Mouse (Mus musculus) heart, adult 2 months (tissue): Measurements from ENCODE around the gene Hcar1. TPM values are rescaled to one million over a fixed set of nuclear protein-coding genes. Genes with fewer than 3 reads are reported as not detected.

ENCODE experiments used
- DNase-seq, 2 experiments: peaks; one replicate each; pipeline ENCODE4 v3.0.0; 2021
- H3K27ac ChIP-seq: fragments of 200-600 bp; 2 replicates; pipeline ENCODE4 v1.8.1; 2022
- H3K27me3 ChIP-seq: fragments of 200-500 bp; 2 replicates; pipeline ENCODE4 v1.6.1; 2012; ENCODE audit warnings: mild to moderate bottlenecking, low read length, inconsistent platforms, mixed read lengths; ENCODE audit not compliant: control insufficient read depth, insufficient read depth
- H3K36me3 ChIP-seq: fragments of 200-500 bp; 2 replicates; pipeline ENCODE4 v1.6.1; 2012; ENCODE audit warnings: low read length, inconsistent platforms; ENCODE audit not compliant: control insufficient read depth, insufficient read depth
- H3K4me1 ChIP-seq: fragments of 200-500 bp; 2 replicates; pipeline ENCODE4 v1.6.1; 2011; ENCODE audit warnings: low read length; ENCODE audit not compliant: control insufficient read depth, insufficient read depth
- H3K4me3 ChIP-seq: fragments of 200-600 bp; 2 replicates; pipeline ENCODE4 v1.8.1; 2022
- H3K79me2 ChIP-seq: fragments of 200-500 bp; replicated peaks from 2 replicates; pipeline ENCODE4 v1.6.1; 2012; ENCODE audit warnings: mild to moderate bottlenecking, inconsistent platforms, low read length, moderate library complexity, mixed read lengths; ENCODE audit not compliant: control insufficient read depth, insufficient read depth
- H3K9ac ChIP-seq: fragments of 200-500 bp; 2 replicates; pipeline ENCODE4 v1.6.1; 2012; ENCODE audit warnings: low read depth, mild to moderate bottlenecking, control low read depth, inconsistent platforms, low read length, mixed read lengths
- CTCF ChIP-seq: fragments of 200-600 bp; IDR thresholded peaks from 2 replicates; pipeline ENCODE4 v1.8.1; 2022; ENCODE audit warnings: antibody characterized with exemption, mild to moderate bottlenecking, moderate library complexity
- EP300 ChIP-seq: fragments of 200-500 bp; IDR thresholded peaks from 2 replicates; pipeline ENCODE4 v1.6.1; 2011; ENCODE audit warnings: low read depth, low read length, control low read depth; ENCODE audit not compliant: insufficient read depth
- POLR2A ChIP-seq: fragments of 200-500 bp; IDR thresholded peaks from 2 replicates; pipeline ENCODE4 v1.6.1; 2011; ENCODE audit warnings: mild to moderate bottlenecking, low read depth, low read length, control low read depth; ENCODE audit not compliant: insufficient read depth
- WGBS: fragments of 180-500 bp; shearing (Covaris S2); methylation state at CpG from one replicate; pipeline ENCODE4 v1.1.7; 2018; 5-methylcytosine and 5-hydroxymethylcytosine counted together
- intact Hi-C: fragments of 180-260 bp; cut with DNase I; formaldehyde crosslinking; loops from one replicate; pipeline ENCODE4 v1.15.1; 2025
- long read RNA-seq: library from polyadenylated mRNA; stranded (forward); transcript quantifications from one replicate; pipeline ENCODE4 v2.0.0, GENCODE M21; 2021
- polyA plus RNA-seq: library from polyadenylated mRNA; depleted of rRNA; stranded (reverse); fragments of >200 nt; gene quantifications from 2 replicates; pipeline ENCODE4 v1.2.3, GENCODE M21; 2012; rRNA removed
- total RNA-seq, 2 experiments: library from RNA; stranded (reverse); gene quantifications; 2 replicates each; pipeline ENCODE4 v1.2.3; 2021

Gene Hcar1
- under 1 TPM; 0.55 to 0.57 TPM for total RNA-seq
- 2.0 and 3.0 TPM in 2 replicates for polyA plus RNA-seq
- long read RNA-seq: 0 reads

DNA sequence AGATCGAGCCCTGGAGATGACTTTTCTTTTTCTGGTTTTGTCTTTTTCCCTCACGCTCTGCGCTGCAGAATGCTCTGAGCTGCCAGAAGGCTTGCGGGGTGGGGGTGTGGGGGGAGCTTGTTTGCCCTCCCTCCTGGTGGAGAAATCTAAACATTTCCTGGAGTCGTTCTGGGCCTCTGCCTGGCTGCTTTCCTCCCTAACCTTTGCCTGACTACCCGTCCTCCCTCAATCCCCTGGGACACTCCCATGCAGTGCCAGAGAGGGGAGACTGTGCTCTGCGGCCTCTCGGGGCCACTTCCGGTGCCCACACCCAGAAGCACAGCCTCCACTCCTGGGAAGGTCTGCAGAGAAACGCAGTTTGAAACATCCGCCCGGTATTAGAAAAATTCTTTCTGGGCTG lies at the start of gene Hcar1:
Hcar1 (minus strand) TSS at position 93 of the 400 bp plus-strand sequence.
- Histone ChIP-seq H3K27ac (peak within 1 kb of the TSS; percentile 26; the same call in 1 of the 2 replicates), H3K36me3 (no peaks in the 10 kb centered on the region), H3K79me2 (no peaks in the 10 kb centered on the region), H3K27me3 (no peaks in the 10 kb centered on the region), H3K4me3 (peak within 1 kb of the TSS; percentile 31), H3K4me1 (no peaks in the 10 kb centered on the region; the same call in 1 of the 2 replicates), H3K9ac (peak within 1 kb of the TSS; percentile 41)
- DNase-seq: peak; percentile 33 to 38
- 32% methylated on average over 12 of the region's 12 CpGs for WGBS
- TF ChIP-seq EP300 (no peak), CTCF (no peak), POLR2A (no peak)
- intact Hi-C loops: no loop called here

- Histone ChIP-seq H3K4me3 (no peak within 1 kb of the TSS), H3K27ac (no peak within 1 kb of the TSS), H3K79me2 (no peaks in the 10 kb centered on the region), H3K27me3 (no peaks in the 10 kb centered on the region), H3K36me3 (no peaks in the 10 kb centered on the region; the same call in 1 of the 2 replicates), H3K4me1 (peaks cover 2% of the 10 kb centered on the region), H3K9ac (no peak within 1 kb of the TSS)
- intact Hi-C loops: no loop called here
- WGBS: 91% methylated on average over 9 of the region's 9 CpGs
- no peak for TF ChIP-seq POLR2A
- TF ChIP-seq CTCF: no peak
- no peak for TF ChIP-seq EP300
- DNase-seq: no peak
These were observed 47.3 kb upstream of the Hcar1 start, which contains the start of gene Gm43518 for GRCm38 (mm10) chr5:123927118-123927517. TSS of gene Gm43518 (plus strand) at chr5:123927418.

DNA sequence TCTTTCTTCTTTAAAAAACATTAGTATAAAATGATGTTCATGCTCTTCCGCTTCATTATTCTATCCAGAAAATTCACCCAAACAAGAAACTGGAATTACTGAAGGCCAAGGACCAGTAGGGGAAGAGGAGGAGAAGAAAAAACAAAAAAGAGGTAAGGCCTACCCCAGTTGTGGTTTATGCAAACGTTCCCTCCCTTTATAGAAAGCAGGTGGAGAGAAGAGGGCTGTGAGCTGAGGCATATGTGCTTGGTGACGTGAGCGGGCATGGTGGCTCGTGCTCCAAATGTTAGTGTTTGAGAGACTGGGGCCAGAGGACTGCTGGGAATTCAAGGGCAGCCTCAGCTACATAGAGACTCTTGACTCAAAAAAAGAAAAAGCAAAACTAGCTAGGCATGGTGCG lies 42.3 kb upstream of the Hcar1 start:
- Histone ChIP-seq H3K4me1 (no peaks in the 10 kb centered on the region), H3K36me3 (no peaks in the 10 kb centered on the region), H3K79me2 (no peaks in the 10 kb centered on the region), H3K9ac (no peak overlapping the region), H3K4me3 (no peak overlapping the region), H3K27me3 (no peaks in the 10 kb centered on the region), H3K27ac (no peak overlapping the region)
- intact Hi-C loops: no loop called here
- no peak for TF ChIP-seq EP300
- no peak for TF ChIP-seq POLR2A
- TF ChIP-seq CTCF: no peak
- WGBS: 89% methylated on average over 6 of the region's 6 CpGs
- no peak for DNase-seq

GRCm38 (mm10) chr5:123914852-123915251 lies 35.0 kb upstream of the Hcar1 start:
- H3K9ac ChIP-seq: no peak overlapping the region
- 78% methylated on average over 3 of the region's 3 CpGs for WGBS
- TF ChIP-seq EP300 (no peak), POLR2A (no peak), CTCF (no peak)
- intact Hi-C loops: no loop called here
- peaks cover 2% of the 10 kb centered on the region for H3K4me1 ChIP-seq
- H3K4me3 ChIP-seq: no peak overlapping the region
- no peak overlapping the region for H3K27ac ChIP-seq
- no peaks in the 10 kb centered on the region for H3K27me3 ChIP-seq
- DNase-seq: no peak
- peaks cover 2% of the 10 kb centered on the region for H3K36me3 ChIP-seq
- peaks cover under 1% of the 10 kb centered on the region; the same call in 1 of the 2 replicates for H3K79me2 ChIP-seq

DNA sequence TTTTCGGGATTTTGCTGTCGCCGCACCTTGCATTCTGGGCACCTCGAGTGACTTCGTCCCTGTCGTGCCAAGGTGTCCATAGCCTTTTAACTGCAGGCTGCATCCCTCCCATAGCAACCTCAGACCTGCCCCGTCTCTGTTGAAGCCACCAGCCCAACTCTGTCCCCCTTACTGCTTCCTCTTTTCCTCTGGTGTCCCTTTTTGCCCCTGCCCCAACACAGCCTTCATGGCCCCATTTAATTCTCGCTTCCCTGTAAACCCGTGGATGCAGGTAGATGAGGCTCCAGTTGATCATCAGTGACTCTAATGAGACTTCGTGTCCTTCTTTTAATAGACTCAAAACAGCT lies 27.8 kb upstream of the Hcar1 start:
- H3K27me3 ChIP-seq: no peaks in the 10 kb centered on the region
- peak overlapping the region; percentile 98 for H3K27ac ChIP-seq
- H3K79me2 ChIP-seq: peaks cover 6% of the 10 kb centered on the region
- no peaks in the 10 kb centered on the region; the same call in 1 of the 2 replicates for H3K36me3 ChIP-seq
- intact Hi-C loops: loop anchor here (2.0 to 5.0 kb wide), 5 partner anchors 77 to 281 kb away; partner anchors contain the start of genes Kntc1, Rsrc2 and Zcchc8
- WGBS: under 1% methylated on average over 10 of the region's 10 CpGs
- DNase-seq: no peak
- peak overlapping the region; percentile 93 for H3K4me3 ChIP-seq
- H3K4me1 ChIP-seq: peaks cover 4% of the 10 kb centered on the region
- peak overlapping the region; percentile 94 for H3K9ac ChIP-seq
- TF ChIP-seq EP300 (no peak), CTCF (no peak), POLR2A (no peak)

DNA sequence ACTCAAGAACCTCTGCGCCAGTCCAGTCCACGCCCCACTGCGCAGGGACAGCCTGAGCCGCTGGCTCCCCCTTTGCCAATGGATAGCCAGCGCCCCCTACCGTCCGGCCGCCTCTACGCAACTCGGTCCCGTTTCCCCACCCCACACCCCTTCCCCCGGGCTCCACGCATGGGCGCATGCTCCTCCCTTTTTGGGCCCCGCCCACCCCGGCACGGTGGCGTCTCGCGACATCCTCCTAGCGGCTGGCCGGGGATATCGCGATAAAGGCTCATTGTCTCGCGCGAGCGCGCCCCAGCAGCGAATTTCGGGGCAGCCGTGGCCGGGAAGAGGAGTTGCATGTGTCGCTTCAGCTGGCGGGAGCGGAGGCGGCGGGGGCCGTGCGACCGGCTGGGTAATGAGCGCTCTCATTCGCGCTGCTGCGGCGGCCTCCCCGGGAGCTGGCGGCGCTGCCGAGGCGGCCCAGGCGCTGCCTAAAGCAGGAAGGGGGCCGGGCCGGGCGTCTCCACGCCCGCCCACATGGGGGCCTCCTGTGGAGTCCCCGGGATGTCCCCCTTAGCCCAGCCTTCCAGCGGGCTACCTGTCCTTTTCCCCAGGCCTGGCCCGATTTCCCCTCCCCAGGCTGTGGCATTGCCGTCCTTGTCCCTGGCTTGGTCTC lies 27.3 kb upstream of the Hcar1 start, which contains the start of gene Denr:
Denr (plus strand) TSS at position 200 of the 655 bp plus-strand sequence.
- Histone ChIP-seq H3K4me1 (peaks cover 4% of the 10 kb centered on the region), H3K79me2 (peaks cover 6% of the 10 kb centered on the region), H3K9ac (peak within 1 kb of the TSS; percentile 94), H3K27me3 (no peaks in the 10 kb centered on the region), H3K36me3 (no peaks in the 10 kb centered on the region; the same call in 1 of the 2 replicates), H3K27ac (peak within 1 kb of the TSS; percentile 98), H3K4me3 (peak within 1 kb of the TSS; percentile 93)
- intact Hi-C loops: loop anchor here (2.0 to 5.0 kb wide), 5 partner anchors 76 to 280 kb away; partner anchors contain the start of genes Kntc1, Rsrc2 and Zcchc8
- 0 out of 2 replicates have a peak, but pooled peaks have one; percentile 55 for TF ChIP-seq EP300
- TF ChIP-seq CTCF: no peak; the same call in none of the 2 replicates
- peak; percentile 82 for TF ChIP-seq POLR2A
- WGBS: 0% methylated on average over 59 of the region's 61 CpGs
- DNase-seq: peak; percentile 99 to 100
